Mouse (Mus musculus): ENCODE data around the gene Cep41.

Cep41 gene

DNA sequence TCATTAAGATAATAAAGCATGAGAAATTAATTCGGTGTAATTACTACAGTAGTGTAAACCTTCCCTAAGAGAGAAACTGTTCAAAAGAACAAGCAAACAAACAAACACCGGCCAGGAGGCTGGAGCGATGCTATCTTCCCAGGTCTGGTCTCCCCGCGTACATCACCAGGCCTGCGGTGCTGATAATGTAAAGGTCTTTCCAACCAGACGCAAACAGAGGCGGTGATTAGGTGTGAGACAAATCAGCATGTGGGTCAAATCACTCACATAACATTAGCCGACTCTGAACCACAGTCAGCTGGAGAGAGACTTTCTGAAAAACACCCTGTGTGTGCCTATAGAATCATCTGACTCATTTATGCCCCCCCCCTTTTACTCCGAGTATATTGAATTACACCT lies 17.8 kb upstream of the Cep41 start:
- no peak for DNase-seq (ENCODE audit: extremely low read depth, low read depth)

- DNase-seq (ENCODE audit: extremely low read depth, low read depth), result no peak
These were observed 17.1 kb upstream of the Cep41 start for GRCm38 (mm10) chr6:30710371-30711364.

- no peak for DNase-seq (ENCODE audit: extremely low read depth, low read depth)
These were observed 15.6 kb upstream of the Cep41 start for GRCm38 (mm10) chr6:30709115-30709514.

DNA sequence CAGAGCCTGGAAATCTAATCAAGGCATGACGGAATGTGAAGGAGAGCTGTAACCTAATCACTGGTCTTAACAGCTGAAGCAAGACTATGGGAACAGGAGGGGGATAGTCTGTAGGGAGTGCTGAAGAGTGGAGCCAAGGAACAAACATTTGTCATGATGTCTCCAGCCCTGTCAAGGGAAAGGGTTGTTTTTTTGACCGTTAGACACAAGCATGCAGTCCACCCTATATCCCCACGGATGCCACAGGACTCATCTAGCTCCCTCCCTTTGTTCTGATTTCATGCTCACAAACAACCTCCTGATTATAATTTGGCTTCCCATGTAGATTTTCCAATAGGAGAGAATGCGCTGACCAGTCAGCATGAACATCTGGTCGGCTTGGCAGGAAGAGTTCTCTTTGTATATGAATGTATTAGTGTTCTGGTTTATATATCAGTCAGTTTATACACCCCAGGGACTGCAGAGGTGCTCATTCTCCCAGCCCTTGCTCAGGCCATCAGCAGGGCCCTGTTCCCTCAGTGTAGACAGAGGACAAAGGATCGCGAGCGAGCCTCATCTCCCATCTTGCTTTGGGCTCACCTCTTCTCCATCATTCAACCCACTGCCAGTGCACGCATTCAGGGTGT lies 10.5 kb upstream of the Cep41 start:
- no peak for DNase-seq (ENCODE audit: extremely low read depth, low read depth)

- no peak for DNase-seq (ENCODE audit: extremely low read depth, low read depth)
These were observed 9.9 kb upstream of the Cep41 start for GRCm38 (mm10) chr6:30703476-30703875.

DNA sequence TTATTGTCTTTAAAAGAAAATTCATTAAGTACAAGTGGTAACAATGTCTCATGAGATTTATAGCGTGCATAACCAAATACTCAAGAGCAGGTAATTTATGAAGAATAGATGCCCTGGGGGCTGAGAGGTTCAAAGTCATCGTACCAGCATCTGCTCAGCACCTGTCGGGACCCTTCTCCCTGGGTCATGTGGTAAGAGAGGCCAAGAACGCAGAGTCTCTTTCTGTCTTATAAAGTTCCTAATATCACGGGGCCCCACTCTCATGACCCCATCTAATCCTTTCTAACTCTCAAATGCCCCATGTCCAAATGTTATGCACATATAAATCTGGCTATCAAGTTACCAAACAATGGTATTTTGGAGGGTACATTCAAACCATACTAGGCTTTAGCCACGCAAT lies 9.3 kb upstream of the Cep41 start:
- no peak for DNase-seq (ENCODE audit: extremely low read depth, low read depth)

GRCm38 (mm10) chr6:30700182-30700581 lies 6.6 kb upstream of the Cep41 start:
- DNase-seq (ENCODE audit: extremely low read depth, low read depth), result no peak

- no peak for DNase-seq (ENCODE audit: extremely low read depth, low read depth)
These were observed 4.5 kb upstream of the Cep41 start for GRCm38 (mm10) chr6:30698036-30698435.

- DNase-seq (ENCODE audit: extremely low read depth, low read depth), result no peak
These were observed 3.9 kb upstream of the Cep41 start for GRCm38 (mm10) chr6:30697464-30697863.

- no peak for DNase-seq (ENCODE audit: extremely low read depth, low read depth)
These were observed 1.6 kb upstream of the Cep41 start for GRCm38 (mm10) chr6:30695124-30695523.

DNA sequence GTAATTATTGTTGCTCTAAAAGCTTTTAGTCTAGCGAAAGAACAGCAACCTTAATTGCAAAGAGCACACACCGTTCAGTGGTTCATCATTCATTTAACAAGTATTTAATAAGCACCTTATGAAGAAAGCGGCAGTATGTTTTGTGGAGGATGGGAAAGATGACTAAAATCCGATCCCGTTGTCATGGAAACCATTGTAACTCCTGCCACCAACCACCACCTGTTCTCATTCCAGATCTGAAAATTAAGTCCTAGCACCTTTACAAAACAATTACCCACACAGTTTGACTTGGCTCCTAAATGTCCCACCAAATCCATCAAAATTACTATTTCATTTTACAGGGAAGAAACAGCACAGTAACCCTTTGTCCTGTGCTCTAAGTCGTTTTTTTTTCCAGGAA lies 660 bp upstream of the Cep41 start:
- no peak for DNase-seq (ENCODE audit: extremely low read depth, low read depth)

DNA sequence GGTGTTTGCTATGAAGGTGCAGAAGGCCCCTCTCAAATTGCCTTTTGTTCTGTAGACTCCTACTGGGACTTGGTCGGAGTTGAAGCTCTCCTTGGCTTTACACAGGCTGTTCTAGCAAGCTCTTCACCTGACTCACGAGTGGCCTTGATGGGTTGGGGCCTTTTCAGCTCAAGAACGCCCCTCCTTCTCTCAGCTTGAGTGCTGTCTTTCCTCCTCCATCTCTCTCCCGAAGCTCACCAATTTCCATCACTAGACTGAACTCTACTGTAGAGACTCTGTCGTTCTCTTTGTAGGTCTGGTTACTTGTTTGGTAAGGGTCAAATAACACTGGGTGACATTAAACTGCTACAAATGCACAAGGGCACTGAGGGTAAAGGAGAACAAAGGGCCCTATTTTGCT lies 723 bp downstream of the Cep41 start:
- no peak for DNase-seq (ENCODE audit: extremely low read depth, low read depth)

GRCm38 (mm10) chr6:30687198-30687597 lies 6.4 kb downstream of the Cep41 start:
- DNase-seq (ENCODE audit: extremely low read depth, low read depth), result no peak

DNA sequence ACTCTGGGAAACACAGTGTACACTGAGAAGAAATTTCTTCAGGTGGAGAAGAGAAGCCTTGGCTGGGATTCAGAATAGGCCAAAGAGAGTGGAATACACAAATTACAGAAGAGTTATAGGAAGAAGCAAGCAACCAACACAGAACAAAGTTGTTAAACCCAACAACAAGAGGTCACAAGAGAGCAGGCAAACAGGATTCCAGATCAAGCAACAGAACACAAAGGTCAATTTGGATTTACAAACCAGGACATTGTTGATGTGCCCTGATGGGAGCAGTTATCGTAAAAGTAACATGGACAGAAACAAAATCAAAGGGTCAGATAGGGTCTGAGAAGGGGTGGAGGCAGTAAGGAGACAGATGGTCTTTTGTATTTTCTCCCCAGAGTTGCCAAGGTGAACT lies 9.0 kb downstream of the Cep41 start:
- DNase-seq (ENCODE audit: extremely low read depth, low read depth), result no peak

GRCm38 (mm10) chr6:30681935-30682900 lies 11.3 kb downstream of the Cep41 start:
- no peak for DNase-seq (ENCODE audit: extremely low read depth, low read depth)

- DNase-seq (ENCODE audit: extremely low read depth, low read depth), result no peak
These were observed 13.1 kb downstream of the Cep41 start for GRCm38 (mm10) chr6:30680442-30680841.

GRCm38 (mm10) chr6:30679567-30679966 lies 14.0 kb downstream of the Cep41 start:
- DNase-seq (ENCODE audit: extremely low read depth, low read depth), result no peak

DNA sequence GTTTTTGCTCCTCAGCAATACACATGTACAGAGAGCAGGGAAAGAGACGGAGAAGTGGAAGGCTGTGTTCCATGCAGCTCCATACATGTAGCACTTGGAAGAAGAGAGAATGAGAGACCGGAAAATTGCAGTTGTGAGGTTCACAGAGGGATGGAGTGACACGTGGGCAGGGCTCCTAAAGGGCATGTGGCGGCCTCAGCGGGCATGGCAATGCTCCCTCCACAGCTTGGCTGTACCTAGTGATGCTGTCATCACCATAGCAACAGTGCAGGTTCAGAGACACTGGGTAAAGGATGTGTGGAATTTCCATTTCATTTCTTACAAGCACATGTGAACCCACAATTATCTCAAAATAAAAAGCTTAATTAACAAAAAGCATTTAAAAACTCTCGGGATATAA lies 15.1 kb downstream of the Cep41 start:
- DNase-seq (ENCODE audit: extremely low read depth, low read depth), result no peak

GRCm38 (mm10) chr6:30677591-30677990 lies 16.0 kb downstream of the Cep41 start:
- DNase-seq (ENCODE audit: extremely low read depth, low read depth), result no peak

DNA sequence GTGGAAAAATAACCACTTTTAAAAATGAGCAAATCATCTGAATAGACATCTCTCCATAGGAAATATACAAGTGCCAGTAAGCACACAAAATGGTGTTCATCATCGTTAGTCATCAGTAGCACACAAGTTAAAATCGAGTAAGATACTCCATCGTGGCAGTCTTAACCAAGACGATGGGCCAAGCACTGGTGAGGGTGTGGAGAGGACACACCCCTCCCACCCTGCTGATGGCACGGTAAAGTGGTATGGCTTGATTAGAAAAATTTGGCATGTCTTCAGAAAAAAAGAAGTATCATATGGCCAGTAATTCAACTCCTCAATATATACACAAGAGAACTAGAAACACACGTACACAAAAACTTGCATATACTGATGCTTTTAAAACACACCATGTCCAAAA lies 17.0 kb downstream of the Cep41 start:
- DNase-seq (ENCODE audit: extremely low read depth, low read depth), result no peak

DNA sequence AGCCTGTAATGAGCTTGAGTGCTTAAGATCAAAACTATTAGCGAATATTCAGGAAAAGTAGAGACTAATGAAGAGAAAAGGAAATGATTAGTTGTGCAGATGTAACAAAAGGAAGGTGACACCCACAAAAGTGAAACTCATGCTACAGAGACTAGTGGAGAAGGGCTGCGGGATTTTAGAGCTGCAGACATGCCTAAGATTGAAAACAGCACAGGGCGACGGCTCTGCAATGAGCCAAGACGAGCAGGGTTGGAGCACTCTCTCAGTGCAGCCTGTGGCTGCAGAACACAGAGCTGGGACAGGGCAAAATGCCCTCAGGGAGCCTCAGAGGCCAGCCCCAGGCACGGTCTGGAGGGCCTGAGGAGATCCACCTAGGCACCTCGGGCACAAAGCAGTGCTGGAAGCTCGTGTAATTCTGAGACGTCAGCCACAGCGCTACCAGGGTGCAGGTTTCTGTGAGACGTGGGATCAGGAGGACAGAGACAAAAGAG lies 18.2 kb downstream of the Cep41 start:
- DNase-seq (ENCODE audit: extremely low read depth, low read depth), result no peak

Measured in MEL-GATA-1-ER (cell line).